Mouse (Mus musculus): ENCODE data around the gene Gm42372.

DNA sequence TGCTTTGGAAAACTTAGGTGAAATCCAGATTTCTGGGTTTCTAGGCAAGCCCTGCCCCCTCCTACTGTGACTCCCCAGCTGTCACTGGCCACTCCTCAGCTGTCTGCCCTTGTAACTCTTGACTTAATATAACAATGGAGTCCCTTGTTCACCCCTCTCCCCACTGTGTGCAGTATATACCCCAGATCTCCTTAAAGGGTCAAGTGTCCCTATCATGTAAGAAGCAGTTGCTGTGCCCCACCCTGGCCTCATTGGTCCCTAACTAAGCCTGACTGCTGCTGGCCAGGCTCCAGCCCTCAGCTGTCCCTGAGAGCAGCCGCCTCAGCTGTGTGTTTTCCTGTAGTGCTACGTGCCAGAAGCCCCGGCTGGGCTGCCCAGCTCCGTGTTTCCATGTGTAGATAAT lies 34.9 kb upstream of the Gm42372 start:
- TF ChIP-seq TAL1 (IDR thresholded peaks at IDR 0.05; ENCODE audit: low read length): no peak
- TF ChIP-seq GATA1 (IDR thresholded peaks at IDR 0.05; ENCODE audit: low read length): no peak

All from erythroblast, embryonic 14.5 days (primary cell).